Mouse (Mus musculus) stomach, embryonic 14.5 days (tissue): ENCODE data around the gene Sh3bgrl3. TPM values are rescaled to one million over a fixed set of nuclear protein-coding genes. Genes with fewer than 3 reads are reported as not detected.
"Not testable (repeated sequence)": the region's sequence is repeated elsewhere in the genome, so short reads cannot be mapped to it uniquely, and the experiment has no call there.

Experiments
- ATAC-seq: fragments of 200-750 bp; cut with Nextera tagmentation; 2 replicates; pipeline ENCODE4 v1.8.0; 2017; ENCODE audit warnings: low read depth, moderate TSS enrichment; ENCODE audit not compliant: insufficient number of reproducible peaks, insufficient read depth, low FRiP score
- H3K27ac ChIP-seq: fragments of 300-500 bp; sonication (generic); 2 replicates; pipeline ENCODE4 v1.5.1; 2014; ENCODE audit warnings: mild to moderate bottlenecking, low read length, moderate library complexity, mixed read lengths
- H3K27me3 ChIP-seq: fragments of 300-500 bp; sonication (generic); 2 replicates; pipeline ENCODE4 v1.6.1; 2014; ENCODE audit warnings: low read length, control low read depth, mixed read lengths; ENCODE audit not compliant: control insufficient read depth, insufficient read depth
- H3K36me3 ChIP-seq: fragments of 300-500 bp; sonication (generic); 2 replicates; pipeline ENCODE4 v1.6.1; 2014; ENCODE audit warnings: mild to moderate bottlenecking, control low read depth, low read length, moderate library complexity, mixed read lengths; ENCODE audit not compliant: control insufficient read depth, insufficient read depth
- H3K4me1 ChIP-seq: fragments of 300-500 bp; sonication (generic); 2 replicates; pipeline ENCODE4 v1.6.1; 2014; ENCODE audit warnings: low read length, control low read depth, mixed read lengths; ENCODE audit not compliant: control insufficient read depth, insufficient read depth
- H3K4me2 ChIP-seq: fragments of 300-500 bp; sonication (generic); replicated peaks from 2 replicates; pipeline ENCODE4 v1.6.1; 2014; ENCODE audit warnings: low read depth, low read length, control low read depth
- H3K4me3 ChIP-seq: fragments of 300-500 bp; sonication (generic); 2 replicates; pipeline ENCODE4 v1.5.1; 2014; ENCODE audit warnings: low read depth, low read length, control low read depth
- H3K9ac ChIP-seq: fragments of 300-500 bp; sonication (generic); replicated peaks from 2 replicates; pipeline ENCODE4 v1.6.1; 2014; ENCODE audit warnings: low read depth, mild to moderate bottlenecking, control low read depth, low read length, moderate library complexity, mixed read lengths
- H3K9me3 ChIP-seq: fragments of 300-500 bp; sonication (generic); 2 replicates; pipeline ENCODE4 v1.6.1; 2016; ENCODE audit warnings: low read depth, low read length, control low read depth; ENCODE audit not compliant: control insufficient read depth
- WGBS: fragments of 180-500 bp; shearing (Covaris S2); extraction: QIAGEN DNeasy Blood & Tissue Kit; methylation state at CpG from one replicate; pipeline ENCODE4 v1.1.7; 2014; 5-methylcytosine and 5-hydroxymethylcytosine counted together
- polyA plus RNA-seq: library from polyadenylated mRNA; unstranded; fragments of >200 nt; fragmentation: Nextera tagmentation; extraction: Ambion mirVana; gene quantifications from 2 replicates; pipeline ENCODE4 v1.2.1, GENCODE M21; 2014

The Sh3bgrl3 gene
- 403 and 435 TPM in 2 replicates for polyA plus RNA-seq

DNA sequence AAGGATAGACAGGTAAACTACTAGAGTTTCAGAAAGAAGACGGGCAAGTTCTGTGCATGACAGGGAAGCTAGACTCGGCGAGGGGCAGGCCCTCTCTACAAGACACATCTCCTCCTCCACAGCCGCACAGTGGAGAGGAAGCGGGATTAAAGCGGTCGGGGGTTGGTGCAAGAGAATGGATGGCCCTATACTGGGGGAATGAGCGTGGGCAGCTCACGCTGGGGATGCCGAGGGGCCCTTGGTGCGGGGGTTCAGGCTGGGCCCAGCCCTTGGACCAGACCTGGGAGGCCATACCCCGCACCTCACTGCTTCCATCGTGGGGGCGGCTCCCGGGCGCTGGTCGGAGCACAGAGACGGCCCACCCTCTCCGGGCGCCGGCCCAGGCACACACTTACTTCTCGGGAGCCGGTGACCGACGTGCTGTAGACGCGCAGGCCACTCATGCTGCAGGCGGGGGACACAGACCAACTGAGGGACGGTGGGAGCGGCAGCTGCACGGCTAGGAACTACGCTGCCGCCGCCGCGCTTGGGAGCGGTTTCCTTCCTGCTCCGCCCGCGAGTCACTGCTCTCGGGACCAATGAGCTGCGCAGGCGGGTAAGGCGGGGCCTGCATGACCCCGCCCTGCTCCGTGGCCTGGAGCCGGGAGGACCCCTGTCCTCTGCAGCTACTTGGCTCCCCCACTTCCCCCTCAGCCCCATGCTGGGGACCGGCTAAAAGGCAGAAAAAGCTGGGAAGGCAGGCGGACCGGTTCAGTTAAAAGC is at the start of gene Sh3bgrl3:
TSS of gene Sh3bgrl3 (minus strand) at position 569 of the 762 bp plus-strand sequence.
- Histone ChIP-seq H3K4me1 (peaks cover 28% of the 10 kb centered on the region), H3K27ac (peak within 1 kb of the TSS; percentile 97), H3K27me3 (no peaks in the 10 kb centered on the region), H3K4me2 (peak within 1 kb of the TSS; percentile 75), H3K9ac (peak within 1 kb of the TSS; percentile 83), H3K4me3 (peak within 1 kb of the TSS; percentile 84), H3K9me3 (no peaks in the 10 kb centered on the region), H3K36me3 (no peaks in the 10 kb centered on the region)
- WGBS: under 1% methylated on average over 50 of the region's 50 CpGs
- peak; percentile 91 for ATAC-seq

DNA sequence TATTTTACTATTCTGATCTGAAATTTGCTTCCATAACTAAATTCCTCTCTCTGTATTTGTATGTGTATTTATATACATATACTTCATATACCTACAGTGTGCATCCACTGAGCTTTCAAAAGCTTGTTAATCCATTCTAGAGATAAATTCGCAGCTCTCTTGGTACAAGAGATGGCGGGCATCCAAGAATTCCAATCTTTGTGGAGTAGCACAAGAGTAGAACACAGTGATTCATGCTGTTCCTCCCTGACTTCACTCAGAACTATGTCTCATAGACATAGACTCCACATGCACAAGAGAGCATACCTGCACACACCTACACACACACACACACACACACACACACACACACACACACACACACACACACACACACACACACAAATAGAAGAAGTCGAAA is 43.8 kb upstream of the Sh3bgrl3 start:
- H3K4me1 ChIP-seq: no peaks in the 10 kb centered on the region
- H3K27ac ChIP-seq: no peak overlapping the region
- WGBS: 73% methylated on average over 3 of the region's 3 CpGs
- no peaks in the 10 kb centered on the region for H3K27me3 ChIP-seq
- no peak overlapping the region for H3K9ac ChIP-seq
- H3K4me2 ChIP-seq: no peak overlapping the region
- no peak for ATAC-seq
- H3K4me3 ChIP-seq: no peak overlapping the region
- peaks cover 8% of the 10 kb centered on the region; the same call in 1 of the 2 replicates for H3K36me3 ChIP-seq
- H3K9me3 ChIP-seq: no peaks in the 10 kb centered on the region

DNA sequence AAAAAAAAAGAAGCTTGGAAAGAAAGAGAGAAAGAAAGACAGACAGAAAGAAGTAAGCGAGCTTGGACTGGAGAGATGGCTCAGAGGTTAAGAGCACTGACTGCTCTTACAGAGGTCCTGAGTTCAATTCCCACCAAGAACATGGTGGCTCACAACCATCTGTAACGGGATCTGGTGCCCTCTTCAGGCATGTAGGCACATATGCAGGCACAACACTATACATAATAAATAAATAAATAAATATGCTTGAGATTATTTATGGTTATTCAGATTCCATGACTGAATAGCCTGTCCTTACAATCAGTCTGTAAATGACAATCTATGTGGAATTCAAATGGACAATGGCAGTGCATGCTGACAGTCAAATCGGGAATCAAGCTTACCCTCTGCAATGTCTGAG is 38.3 kb upstream of the Sh3bgrl3 start:
- WGBS: 96% methylated on average over 3 of the region's 3 CpGs
- no peaks in the 10 kb centered on the region for H3K4me1 ChIP-seq
- H3K36me3 ChIP-seq: peaks cover 8% of the 10 kb centered on the region; the same call in 1 of the 2 replicates
- no peak overlapping the region for H3K9ac ChIP-seq
- no peak overlapping the region for H3K27ac ChIP-seq
- no peak overlapping the region for H3K4me3 ChIP-seq
- H3K27me3 ChIP-seq: no peaks in the 10 kb centered on the region
- no peaks in the 10 kb centered on the region for H3K9me3 ChIP-seq
- ATAC-seq: no peak
- no peak overlapping the region for H3K4me2 ChIP-seq

DNA sequence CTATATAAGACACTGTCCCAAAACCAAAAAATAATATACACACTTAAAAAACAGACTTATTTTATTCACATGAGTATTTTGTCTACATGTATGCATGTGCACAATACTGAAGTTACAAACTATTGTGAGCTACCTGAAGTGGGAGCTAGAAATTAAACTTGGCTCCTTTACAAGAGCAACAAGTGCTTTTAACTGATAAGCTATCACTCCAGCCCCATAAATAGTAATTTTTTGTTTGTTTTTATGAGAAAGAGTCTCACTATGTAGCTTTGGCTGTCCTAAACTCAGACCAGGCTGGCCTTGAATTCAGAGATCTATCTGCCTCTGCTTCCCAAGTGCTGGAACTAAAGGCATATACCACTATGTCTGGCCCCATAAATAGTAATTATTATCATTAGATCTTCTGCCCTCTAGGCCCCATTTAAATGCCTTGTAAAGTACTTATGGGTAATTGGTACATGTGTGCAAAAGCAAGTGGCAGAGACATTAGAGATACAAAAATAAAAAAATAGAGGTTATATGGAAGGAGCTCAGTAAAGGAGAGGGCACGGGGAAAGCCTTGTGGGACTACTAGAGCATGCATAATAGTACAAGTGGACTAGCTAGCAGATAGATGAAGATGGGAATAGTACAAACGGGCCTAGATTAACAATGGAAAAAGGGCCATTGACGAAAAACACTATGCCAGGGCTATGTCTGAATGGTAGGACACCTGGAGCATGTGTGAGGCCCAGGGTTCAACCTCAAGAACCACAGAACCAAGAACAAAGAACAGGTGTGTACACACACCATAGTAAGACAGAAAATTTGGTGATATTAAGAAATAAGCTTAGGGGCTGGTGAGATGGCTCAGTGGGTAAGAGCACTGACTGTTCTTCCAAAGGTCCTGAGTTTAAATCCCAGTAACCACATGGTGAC is 37.2 kb upstream of the Sh3bgrl3 start:
- ATAC-seq: no peak
- WGBS: 88% methylated on average over 3 of the region's 3 CpGs
- no peaks in the 10 kb centered on the region for H3K4me1 ChIP-seq
- no peak overlapping the region for H3K4me3 ChIP-seq
- H3K27ac ChIP-seq: no peak overlapping the region
- H3K9ac ChIP-seq: no peak overlapping the region
- H3K36me3 ChIP-seq: peaks cover 2% of the 10 kb centered on the region; the same call in 1 of the 2 replicates
- no peak overlapping the region for H3K4me2 ChIP-seq
- H3K9me3 ChIP-seq: no peaks in the 10 kb centered on the region
- H3K27me3 ChIP-seq: no peaks in the 10 kb centered on the region

DNA sequence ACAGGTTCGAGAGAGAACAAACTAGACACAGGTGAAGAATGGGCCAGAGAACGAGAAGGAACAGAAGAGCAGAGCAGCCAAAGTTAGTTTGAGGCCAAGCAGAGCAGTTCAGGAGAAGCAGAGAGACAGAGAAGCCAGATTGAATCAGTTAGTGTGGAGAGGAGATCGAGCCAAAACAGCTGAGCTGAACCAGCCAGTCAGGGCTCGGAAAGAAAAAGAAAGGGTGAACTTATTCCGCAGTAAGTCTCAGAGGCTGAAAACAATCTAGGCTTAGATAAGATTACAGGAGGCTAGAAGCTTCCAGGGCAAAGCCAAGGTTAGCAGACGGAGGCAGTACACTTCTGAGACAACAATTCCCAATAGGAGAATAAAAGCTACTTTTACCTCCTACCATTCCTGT is 36.4 kb upstream of the Sh3bgrl3 start:
- Histone ChIP-seq H3K27me3 (no peaks in the 10 kb centered on the region), H3K9me3 (no peaks in the 10 kb centered on the region), H3K4me1 (no peaks in the 10 kb centered on the region), H3K27ac (no peak overlapping the region), H3K4me2 (no peak overlapping the region), H3K9ac (no peak overlapping the region), H3K36me3 (peaks cover 2% of the 10 kb centered on the region; the same call in 1 of the 2 replicates), H3K4me3 (no peak overlapping the region)
- WGBS: 72% methylated on average over 6 of the region's 6 CpGs
- no peak for ATAC-seq

DNA sequence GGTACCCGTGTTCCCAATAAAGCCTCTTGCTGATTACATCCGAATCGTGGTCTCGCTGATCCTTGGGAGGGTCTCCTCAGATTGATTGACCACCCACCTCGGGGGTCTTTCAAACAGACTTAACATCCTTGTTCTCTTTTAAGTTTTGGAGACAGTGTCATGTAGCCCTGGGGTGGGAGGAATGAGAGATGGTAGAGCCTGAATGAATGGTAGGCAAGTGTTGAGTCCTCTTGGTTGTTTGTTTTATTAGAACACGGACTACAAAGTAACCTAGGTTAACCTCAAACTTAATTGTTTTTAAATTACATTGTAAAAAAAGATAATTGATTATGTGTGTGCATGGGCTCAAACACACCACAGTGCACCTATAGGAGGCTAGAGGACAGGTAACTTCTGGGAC is 36.0 kb upstream of the Sh3bgrl3 start:
- no peak overlapping the region for H3K27ac ChIP-seq
- no peak for ATAC-seq

DNA sequence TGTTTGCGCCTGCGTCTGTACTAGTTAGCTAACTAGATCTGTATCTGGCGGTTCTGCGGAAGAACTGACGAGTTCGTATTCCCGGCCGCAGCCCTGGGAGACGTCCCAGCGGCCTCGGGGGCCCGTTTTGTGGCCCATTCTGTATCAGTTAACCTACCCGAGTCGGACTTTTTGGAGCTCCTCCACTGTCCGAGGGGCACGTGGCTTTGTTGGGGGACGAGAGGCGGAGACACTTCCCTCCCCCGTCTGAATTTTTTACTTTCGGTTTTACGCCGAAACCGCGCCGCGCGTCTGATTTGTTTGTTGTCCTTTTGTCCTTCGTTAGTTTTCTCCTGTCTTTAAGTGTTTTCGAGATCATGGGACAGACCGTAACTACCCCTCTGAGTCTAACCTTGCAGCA is 31.5 kb upstream of the Sh3bgrl3 start:
- not testable (repeated sequence) for ATAC-seq, H3K36me3 ChIP-seq, H3K4me1 ChIP-seq, H3K27me3 ChIP-seq, H3K27ac ChIP-seq, H3K9me3 ChIP-seq
- Histone ChIP-seq H3K4me3 (peak overlapping the region; percentile 43), H3K9ac (peak overlapping the region; percentile 28; the same call in 1 of the 2 replicates), H3K4me2 (peak overlapping the region; percentile 29)
- WGBS: 3% methylated on average over 30 of the region's 30 CpGs

More for the DNA sequence above, 36.0 kb upstream of the Sh3bgrl3 start:
- WGBS: 83% methylated on average over 5 of the region's 6 CpGs
- H3K9ac ChIP-seq: no peak overlapping the region
- no peaks in the 10 kb centered on the region; the same call in 1 of the 2 replicates for H3K36me3 ChIP-seq
- no peak overlapping the region for H3K4me3 ChIP-seq
- no peak overlapping the region for H3K4me2 ChIP-seq
- H3K9me3 ChIP-seq: no peaks in the 10 kb centered on the region
- no peaks in the 10 kb centered on the region for H3K4me1 ChIP-seq
- H3K27me3 ChIP-seq: no peaks in the 10 kb centered on the region

DNA sequence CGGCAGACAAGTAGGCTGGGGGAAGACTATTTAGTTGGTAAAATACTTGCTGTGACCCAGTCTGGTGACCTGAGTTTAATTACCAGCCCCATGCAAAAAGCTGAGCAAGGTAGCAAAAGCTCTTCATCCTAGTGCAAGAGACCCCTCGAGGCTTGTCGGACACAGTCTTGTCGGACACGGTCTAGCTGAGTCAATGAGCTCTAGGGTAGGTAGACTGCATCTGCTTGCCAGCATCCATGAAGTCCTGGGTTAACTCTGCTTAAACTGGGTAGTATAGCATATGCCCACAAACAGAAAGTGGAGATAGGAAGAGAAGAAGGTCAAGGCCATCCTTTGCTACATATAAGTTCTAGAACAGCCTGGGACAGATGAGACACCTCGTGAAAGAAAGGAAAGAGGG is 30.2 kb upstream of the Sh3bgrl3 start:
- Histone ChIP-seq H3K4me3 (no peak overlapping the region), H3K36me3 (no peaks in the 10 kb centered on the region; the same call in 1 of the 2 replicates), H3K4me1 (no peaks in the 10 kb centered on the region), H3K27ac (no peak overlapping the region), H3K9ac (no peak overlapping the region), H3K9me3 (no peaks in the 10 kb centered on the region), H3K4me2 (no peak overlapping the region), H3K27me3 (no peaks in the 10 kb centered on the region)
- WGBS: 86% methylated on average over 6 of the region's 6 CpGs
- ATAC-seq: no peak
